Mouse (Mus musculus): ENCODE data around the gene Robo3.

Gene Robo3

GRCm38 (mm10) chr9:37430582-37430981 lies 2.5 kb downstream of the Robo3 start:
- peak; percentile 43 for DNase-seq (ENCODE audit: low spot score)

- no peak for DNase-seq (ENCODE audit: low spot score)
Measured at GRCm38 (mm10) chr9:37429326-37429725, 3.7 kb downstream of the Robo3 start.

- no peak for DNase-seq (ENCODE audit: low spot score)
Measured at GRCm38 (mm10) chr9:37421239-37421638, 11.8 kb downstream of the Robo3 start.

- peak; percentile 55 for DNase-seq (ENCODE audit: low spot score)
Measured at GRCm38 (mm10) chr9:37420676-37421075, 12.4 kb downstream of the Robo3 start.

GRCm38 (mm10) chr9:37418791-37419190 lies 14.3 kb downstream of the Robo3 start:
- no peak for DNase-seq (ENCODE audit: low spot score)

- no peak for DNase-seq (ENCODE audit: low spot score)
Measured at GRCm38 (mm10) chr9:37414666-37415065, 18.4 kb downstream of the Robo3 start.

GRCm38 (mm10) chr9:37412989-37413388 lies 20.1 kb downstream of the Robo3 start:
- DNase-seq (ENCODE audit: low spot score) = no peak

GRCm38 (mm10) chr9:37409698-37410445 lies 23.2 kb downstream of the Robo3 start:
- DNase-seq (ENCODE audit: low spot score) = no peak

- no peak for DNase-seq (ENCODE audit: low spot score)
Measured at GRCm38 (mm10) chr9:37407850-37408502, 25.1 kb downstream of the Robo3 start.

GRCm38 (mm10) chr9:37406372-37406771 lies 26.7 kb downstream of the Robo3 start:
- DNase-seq (ENCODE audit: low spot score) = no peak

GRCm38 (mm10) chr9:37403011-37403410 lies 30.0 kb downstream of the Robo3 start:
- no peak for DNase-seq (ENCODE audit: low spot score)

GRCm38 (mm10) chr9:37402501-37402900 lies 30.5 kb downstream of the Robo3 start:
- DNase-seq (ENCODE audit: low spot score) = no peak

- no peak for DNase-seq (ENCODE audit: low spot score)
Measured at GRCm38 (mm10) chr9:37401802-37402201, 31.2 kb downstream of the Robo3 start, which contains the start of gene Robo4. Gene Robo4 (plus strand): TSS chr9:37401897.

- no peak for DNase-seq (ENCODE audit: low spot score)
Measured at GRCm38 (mm10) chr9:37400585-37400984, 32.5 kb downstream of the Robo3 start.

- no peak for DNase-seq (ENCODE audit: low spot score)
Measured at GRCm38 (mm10) chr9:37393482-37394131, 39.4 kb downstream of the Robo3 start.

GRCm38 (mm10) chr9:37392071-37392470 lies 41.0 kb downstream of the Robo3 start:
- no peak for DNase-seq (ENCODE audit: low spot score)

GRCm38 (mm10) chr9:37390891-37391290 lies 42.2 kb downstream of the Robo3 start:
- DNase-seq (ENCODE audit: low spot score) = no peak

GRCm38 (mm10) chr9:37384284-37385182 lies 48.5 kb downstream of the Robo3 start:
- DNase-seq (ENCODE audit: low spot score) = no peak

GRCm38 (mm10) chr9:37383161-37383560 lies 49.9 kb downstream of the Robo3 start:
- DNase-seq (ENCODE audit: low spot score) = no peak

GRCm38 (mm10) chr9:37375718-37376117 lies 57.3 kb downstream of the Robo3 start:
- DNase-seq (ENCODE audit: low spot score) = no peak

- no peak for DNase-seq (ENCODE audit: low spot score)
Measured at GRCm38 (mm10) chr9:37371232-37371801, 61.7 kb downstream of the Robo3 start.

GRCm38 (mm10) chr9:37368860-37369259 lies 64.2 kb downstream of the Robo3 start:
- DNase-seq (ENCODE audit: low spot score) = no peak

Data from spleen, adult 12 weeks (tissue).